Mouse (Mus musculus) megakaryocyte, embryonic 14.5 days (primary cell): ENCODE results near the gene Atg10. TPM values are rescaled to one million over a fixed set of nuclear protein-coding genes. Genes with fewer than 3 reads are reported as not detected.
A peak's percentile ranks its signal among the peaks of the same experiment; 100 is the strongest.

Experiments
- H3K27me3 ChIP-seq: replicated peaks from 2 replicates; pipeline ENCODE3; 2012; ENCODE audit warnings: inconsistent platforms
- H3K36me3 ChIP-seq: replicated peaks from 2 replicates; pipeline ENCODE3; 2012; ENCODE audit warnings: low read length, inconsistent platforms, mixed read lengths
- H3K4me1 ChIP-seq: 2 replicates; pipeline ENCODE4 v1.6.1; 2012; ENCODE audit warnings: inconsistent platforms
- H3K4me3 ChIP-seq: replicated peaks from 2 replicates; pipeline ENCODE3; 2012; ENCODE audit warnings: moderate library complexity, mild to moderate bottlenecking, inconsistent platforms
- H3K9me3 ChIP-seq: 2 replicates; pipeline ENCODE4 v1.6.1; 2012; ENCODE audit warnings: inconsistent platforms
- FLI1 ChIP-seq: IDR thresholded peaks from 2 replicates; pipeline ENCODE4 v1.6.1; 2012; ENCODE audit warnings: low read length, inconsistent platforms, mixed read lengths
- GATA1 ChIP-seq: IDR thresholded peaks from 3 replicates; pipeline ENCODE4 v1.6.1; 2012; ENCODE audit warnings: mixed read lengths, low read length, inconsistent platforms, borderline replicate concordance
- polyA plus RNA-seq: library from polyadenylated mRNA; stranded (reverse); fragments of >175 nt; gene quantifications from 2 replicates; pipeline ENCODE4 v1.2.3, GENCODE M21; 2012; ENCODE audit warnings: low replicate concordance; ENCODE audit not compliant: insufficient read depth

The Atg10 gene
- polyA plus RNA-seq, 1 experiment: 0.46 TPM

GRCm38 (mm10) chr13:91178428-91179160 lies 45.2 kb downstream of the Atg10 start:
- Histone ChIP-seq H3K9me3 (no peaks in the 10 kb centered on the region), H3K4me1 (peaks cover 8% of the 10 kb centered on the region; the same call in 1 of the 2 replicates), H3K36me3 (no peaks in the 10 kb centered on the region), H3K4me3 (no peak overlapping the region), H3K27me3 (peaks cover 5% of the 10 kb centered on the region)
- TF ChIP-seq FLI1 (no peak), GATA1 (no peak)

GRCm38 (mm10) chr13:91175347-91175746 lies 48.4 kb downstream of the Atg10 start:
- Histone ChIP-seq H3K9me3 (no peaks in the 10 kb centered on the region), H3K27me3 (peaks cover 5% of the 10 kb centered on the region), H3K36me3 (no peaks in the 10 kb centered on the region), H3K4me3 (no peak overlapping the region), H3K4me1 (peaks cover 6% of the 10 kb centered on the region; the same call in 1 of the 2 replicates)
- TF ChIP-seq GATA1 (no peak), FLI1 (no peak)

GRCm38 (mm10) chr13:91171766-91172491 lies 51.8 kb downstream of the Atg10 start:
- no peaks in the 10 kb centered on the region for H3K9me3 ChIP-seq
- H3K36me3 ChIP-seq: no peaks in the 10 kb centered on the region
- no peak overlapping the region for H3K4me3 ChIP-seq
- no peaks in the 10 kb centered on the region for H3K27me3 ChIP-seq
- H3K4me1 ChIP-seq: peaks cover 13% of the 10 kb centered on the region
- TF ChIP-seq GATA1 (no peak), FLI1 (no peak)

- no peaks in the 10 kb centered on the region for H3K27me3 ChIP-seq
Observed at GRCm38 (mm10) chr13:91171205-91171604, 52.6 kb downstream of the Atg10 start.

GRCm38 (mm10) chr13:91169529-91170319 lies 54.0 kb downstream of the Atg10 start:
- no peaks in the 10 kb centered on the region for H3K36me3 ChIP-seq
- no peak for TF ChIP-seq GATA1
- TF ChIP-seq FLI1: no peak
- H3K9me3 ChIP-seq: no peaks in the 10 kb centered on the region
- H3K27me3 ChIP-seq: peaks cover 4% of the 10 kb centered on the region
- H3K4me3 ChIP-seq: peak overlapping the region; percentile 59
- H3K4me1 ChIP-seq: peaks cover 16% of the 10 kb centered on the region

More at GRCm38 (mm10) chr13:91171205-91171604, 52.6 kb downstream of the Atg10 start:
- Histone ChIP-seq H3K36me3 (no peaks in the 10 kb centered on the region), H3K4me3 (no peak overlapping the region), H3K9me3 (no peaks in the 10 kb centered on the region), H3K4me1 (peaks cover 13% of the 10 kb centered on the region)
- TF ChIP-seq GATA1 (no peak), FLI1 (no peak)

GRCm38 (mm10) chr13:91168486-91168885 lies 55.3 kb downstream of the Atg10 start:
- TF ChIP-seq GATA1 (no peak), FLI1 (no peak)
- peaks cover 4% of the 10 kb centered on the region for H3K27me3 ChIP-seq
- H3K9me3 ChIP-seq: no peaks in the 10 kb centered on the region
- no peaks in the 10 kb centered on the region for H3K36me3 ChIP-seq
- H3K4me3 ChIP-seq: no peak overlapping the region
- H3K4me1 ChIP-seq: peaks cover 16% of the 10 kb centered on the region

- peaks cover 7% of the 10 kb centered on the region for H3K27me3 ChIP-seq
- no peaks in the 10 kb centered on the region for H3K9me3 ChIP-seq
- TF ChIP-seq GATA1: no peak
- TF ChIP-seq FLI1: no peak
- no peak overlapping the region for H3K4me3 ChIP-seq
- H3K4me1 ChIP-seq: peaks cover 16% of the 10 kb centered on the region
- no peaks in the 10 kb centered on the region for H3K36me3 ChIP-seq
Observed at GRCm38 (mm10) chr13:91167561-91167960, 56.2 kb downstream of the Atg10 start.

- no peak for TF ChIP-seq FLI1
- TF ChIP-seq GATA1: no peak
- Histone ChIP-seq H3K27me3 (peaks cover 7% of the 10 kb centered on the region), H3K4me3 (no peak overlapping the region), H3K9me3 (no peaks in the 10 kb centered on the region), H3K4me1 (peaks cover 16% of the 10 kb centered on the region), H3K36me3 (no peaks in the 10 kb centered on the region)
Observed at GRCm38 (mm10) chr13:91166286-91166685, 57.5 kb downstream of the Atg10 start.

- Histone ChIP-seq H3K4me3 (no peak overlapping the region), H3K4me1 (peaks cover 16% of the 10 kb centered on the region), H3K27me3 (peaks cover 7% of the 10 kb centered on the region), H3K9me3 (no peaks in the 10 kb centered on the region), H3K36me3 (no peaks in the 10 kb centered on the region)
- TF ChIP-seq GATA1 (no peak), FLI1 (no peak)
Observed at GRCm38 (mm10) chr13:91165200-91165599, 58.6 kb downstream of the Atg10 start.
